In the genomic region with DNA sequence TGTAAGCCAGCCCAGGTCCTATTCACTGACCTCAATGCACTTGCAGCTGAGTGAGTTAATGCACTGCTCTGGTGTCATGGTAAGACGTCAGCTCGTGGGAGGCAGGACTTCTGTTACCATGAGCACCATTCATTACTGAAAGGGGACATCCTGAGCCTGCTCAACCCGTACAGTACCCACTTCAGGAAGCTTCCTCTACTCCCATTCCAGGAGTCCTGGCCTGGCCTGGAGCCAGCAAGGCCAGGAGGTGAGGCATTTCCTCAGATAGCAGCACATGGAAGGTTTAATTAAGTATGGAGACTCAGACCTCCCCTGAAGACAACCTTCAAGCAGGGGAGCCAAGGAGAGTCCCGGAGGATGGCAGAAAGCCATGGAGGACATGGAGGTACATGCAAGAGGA, we compare ENCODE assay signal across 8 mouse cellular contexts.
DNase-seq lines count a peak whose midpoint lies in the region; ATAC-seq and TF ChIP-seq lines count a peak whose summit lies in the region.

No protein-coding gene starts in this region.

- intact Hi-C loops in gastrocnemius, adult 2 months (cut with DNase I): no loop called here

- no peaks in the 10 kb centered on the region for H3K27me3 ChIP-seq in embryonic facial prominence, embryonic 12.5 days

- peaks cover 24% of the 10 kb centered on the region for H3K4me1 ChIP-seq in embryonic facial prominence, embryonic 12.5 days

- no peaks in the 10 kb centered on the region for H3K9me3 ChIP-seq in embryonic facial prominence, embryonic 12.5 days

- 56% methylated on average over 4 of the region's 4 CpGs for WGBS in embryonic facial prominence, embryonic 12.5 days

- no peak overlapping the region for H3K4me2 ChIP-seq in embryonic facial prominence, embryonic 12.5 days (replicated peaks)

- no peak overlapping the region for H3K9ac ChIP-seq in embryonic facial prominence, embryonic 12.5 days

- no peak for TF ChIP-seq CTCF in gastrocnemius, adult 2 months (IDR thresholded peaks at IDR 0.05)

- DNase-seq in gastrocnemius, adult 2 months: peak; percentile 65
- no peak for DNase-seq in gastrocnemius, postnatal 25 days
- DNase-seq in kidney, adult 8-10 months: peak; percentile 59 to 65
- peak; percentile 66 for DNase-seq in lung, postnatal 36 days
- DNase-seq in thymus, postnatal 10 days (ENCODE audit: low spot score in 2 of 2): no peak
- no peak for DNase-seq in thymus, postnatal 0 days (ENCODE audit: low spot score)
- no peak for DNase-seq in urinary bladder, postnatal 25 days (ENCODE audit: low spot score)

- H3K4me3 ChIP-seq in gastrocnemius, adult 2 months: peak overlapping the region; percentile 87
- H3K4me3 ChIP-seq in embryonic facial prominence, embryonic 12.5 days: no peak overlapping the region

- no peak for ATAC-seq in embryonic facial prominence, embryonic 12.5 days (ENCODE audit: insufficient number of reproducible peaks, insufficient read depth, low FRiP score, low TSS enrichment)

- peak overlapping the region; percentile 99 for H3K27ac ChIP-seq in gastrocnemius, adult 2 months
- 0 out of 2 replicates have a peak overlapping the region, but pooled peaks have one; percentile 9 for H3K27ac ChIP-seq in embryonic facial prominence, embryonic 12.5 days

- H3K36me3 ChIP-seq in embryonic facial prominence, embryonic 12.5 days: peaks cover 32% of the 10 kb centered on the region

Comparison
In these comparisons a context has a peak if more than half of its experiments do, and no peak if none do; other contexts are left out.
1. DNase-seq: peak in gastrocnemius, adult 2 months (single experiment), kidney, adult 8-10 months (2 of 2) and lung, postnatal 36 days (single experiment); none in gastrocnemius, postnatal 25 days (single experiment), thymus, postnatal 10 days (0 of 2), thymus, postnatal 0 days (single experiment) and urinary bladder, postnatal 25 days (single experiment).